Mouse (Mus musculus): ENCODE measurements at regions not wholly inside any gene's neighbourhood (a gene's known extent, or its start where the extent isn't known, plus 50 kb on each side); places are given as distances from the start of the nearest gene placed in this dataset.

- no peak for TF ChIP-seq CTCF (IDR thresholded peaks at IDR 0.05)
- TF ChIP-seq EP300 (IDR thresholded peaks at IDR 0.05): no peak
These were observed 179.9 kb upstream of the Frmd6 start for GRCm38 (mm10) chr12:70645407-70645806.
